Mouse (Mus musculus): ENCODE data around the gene Vmn1r54. TPM values are rescaled to one million over a fixed set of nuclear protein-coding genes. Genes with fewer than 3 reads are reported as not detected.
A peak's percentile ranks its signal among the peaks of the same experiment; 100 is the strongest.

The Vmn1r54 gene
- polyA plus RNA-seq, 1 experiment: not detected

- Histone ChIP-seq H3K4me3 (ENCODE audit: insufficient read depth, low read depth, low read length) (no peak overlapping the region), H3K4me1 (ENCODE audit: control insufficient read depth, insufficient read depth, low read length) (no peaks in the 10 kb centered on the region), H3K27ac (ENCODE audit: insufficient read depth, low read depth, low read length) (no peak overlapping the region), H3K36me3 (ENCODE audit: control insufficient read depth, insufficient read depth, low read length) (no peaks in the 10 kb centered on the region), H3K27me3 (replicated peaks; ENCODE audit: control insufficient read depth, insufficient read depth, low read length) (no peaks in the 10 kb centered on the region)
- 49% methylated on average over 5 of the region's 5 CpGs for WGBS
- no peak for TF ChIP-seq POLR2A (IDR thresholded peaks at IDR 0.05; ENCODE audit: low read depth, low read length)
- no peak for TF ChIP-seq CTCF (conservative IDR thresholded peaks at IDR 0.05; ENCODE audit: insufficient read depth, insufficient read length, low read depth, low read length)
- DNase-seq: peak; percentile 71
Measured at GRCm38 (mm10) chr6:90320429-90320828, 74.3 kb downstream of the Vmn1r54 start.

Other genes with a start within 250 kb of the Vmn1r54 start
- not detected in 2 replicates for gene Vmn1r47, start 230.2 kb upstream of the Vmn1r54 start, polyA plus RNA-seq (2012; rRNA removed)
- not detected in 2 replicates for gene Vmn1r48, start 209.5 kb upstream of the Vmn1r54 start, polyA plus RNA-seq (2012; rRNA removed)
- gene Vmn1r49, start 167.8 kb upstream of the Vmn1r54 start, polyA plus RNA-seq (2012; rRNA removed): not detected in 2 replicates
- not detected in 2 replicates for gene Vmn1r50, start 144.9 kb upstream of the Vmn1r54 start, polyA plus RNA-seq (2012; rRNA removed)
- not detected in 2 replicates for gene Vmn1r51, start 123.7 kb upstream of the Vmn1r54 start, polyA plus RNA-seq (2012; rRNA removed)
- gene Vmn1r52, start 71.5 kb upstream of the Vmn1r54 start, polyA plus RNA-seq (2012; rRNA removed): not detected in 2 replicates
- not detected in 2 replicates for gene V1ra8, start 43.5 kb upstream of the Vmn1r54 start, polyA plus RNA-seq (2012; rRNA removed)
- 0.13 and 0.48 TPM in 2 replicates for gene Vmn1r53, start 21.9 kb upstream of the Vmn1r54 start, polyA plus RNA-seq (2012; rRNA removed)
- gene BC048671, start 54.9 kb downstream of the Vmn1r54 start, polyA plus RNA-seq (2012; rRNA removed): not detected in 2 replicates
- 1.5 and 3.0 TPM in 2 replicates for gene Chst13, start 78.9 kb downstream of the Vmn1r54 start, polyA plus RNA-seq (2012; rRNA removed)
- 34.0 and 50.2 TPM in 2 replicates for gene Uroc1, start 87.0 kb downstream of the Vmn1r54 start, polyA plus RNA-seq (2012; rRNA removed)
- 12.6 and 17.9 TPM in 2 replicates for gene Zxdc, start 123.2 kb downstream of the Vmn1r54 start, polyA plus RNA-seq (2012; rRNA removed)
- gene Cfap100, start 182.5 kb downstream of the Vmn1r54 start, polyA plus RNA-seq (2012; rRNA removed): 0.05 and 0.27 TPM in 2 replicates
- gene Klf15, start 216.3 kb downstream of the Vmn1r54 start, polyA plus RNA-seq (2012; rRNA removed): 131 and 170 TPM in 2 replicates
- 253 and 260 TPM in 2 replicates for gene Aldh1l1, start 240.1 kb downstream of the Vmn1r54 start, polyA plus RNA-seq (2012; rRNA removed)